Mouse (Mus musculus): ENCODE data around the gene Rest.

DNA sequence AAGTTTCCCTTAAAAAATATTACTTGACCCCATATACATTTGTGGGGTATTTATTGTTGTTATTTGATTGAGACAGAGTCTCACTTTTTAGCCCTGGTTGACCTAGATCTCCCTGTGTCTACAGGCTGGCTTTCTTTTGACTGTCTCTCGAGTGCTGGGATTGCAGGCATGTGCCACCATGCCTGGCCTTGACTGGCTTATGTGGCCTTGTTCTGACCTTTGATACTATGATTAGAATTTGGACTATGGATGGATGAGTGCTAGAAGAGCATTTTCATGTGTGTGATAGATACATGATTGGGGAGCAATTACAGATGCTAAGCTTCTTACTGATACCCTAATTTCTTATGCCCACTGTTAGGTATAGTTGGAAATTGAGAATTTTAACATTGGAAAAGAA is 59.6 kb downstream of the Rest start:
- TF ChIP-seq CTCF (IDR thresholded peaks at IDR 0.05; ENCODE audit: insufficient read depth, low read length), result no peak
- TF ChIP-seq POLR2A (IDR thresholded peaks at IDR 0.05; ENCODE audit: borderline replicate concordance, extremely low read depth, low read depth, low read length), result no peak
